Mouse (Mus musculus) bone marrow, adult 2 months (tissue): Measurements from ENCODE around the gene Espl1. TPM values are rescaled to one million over a fixed set of nuclear protein-coding genes. Genes with fewer than 3 reads are reported as not detected.
A peak's percentile ranks its signal among the peaks of the same experiment; 100 is the strongest.

Experiments
- H3K27ac ChIP-seq: fragments of 200-500 bp; 2 replicates; pipeline ENCODE4 v1.5.1; 2012; ENCODE audit warnings: low read depth, mild to moderate bottlenecking, control low read depth, inconsistent platforms, low read length; ENCODE audit not compliant: control insufficient read depth, poor library complexity, insufficient read depth
- H3K4me1 ChIP-seq: fragments of 200-500 bp; 2 replicates; pipeline ENCODE4 v1.6.1; 2011; ENCODE audit warnings: low read length; ENCODE audit not compliant: control insufficient read depth, insufficient read depth
- H3K4me3 ChIP-seq: fragments of 200-500 bp; replicated peaks from 2 replicates; pipeline ENCODE3; 2011; ENCODE audit warnings: mild to moderate bottlenecking, low read depth, low read length, control low read depth; ENCODE audit not compliant: control insufficient read depth
- CTCF ChIP-seq: fragments of 200-500 bp; IDR thresholded peaks from 2 replicates; pipeline ENCODE4 v1.5.1; 2011; ENCODE audit warnings: low read length, control low read depth; ENCODE audit not compliant: control insufficient read depth, insufficient read depth
- POLR2A ChIP-seq: fragments of 200-500 bp; IDR thresholded peaks from 2 replicates; pipeline ENCODE4 v1.6.1; 2011; ENCODE audit warnings: low read depth, mild to moderate bottlenecking, control low read depth, low read length, borderline replicate concordance; ENCODE audit not compliant: control insufficient read depth
- WGBS: fragments of 180-500 bp; shearing (Covaris S2); methylation state at CpG from one replicate; pipeline ENCODE4 v1.1.7; 2018; 5-methylcytosine and 5-hydroxymethylcytosine counted together
- polyA plus RNA-seq: library from polyadenylated mRNA; stranded (reverse); fragments of >200 nt; gene quantifications from 2 replicates; pipeline ENCODE4 v1.2.4, GENCODE M21; 2011; ENCODE audit warnings: low replicate concordance; ENCODE audit not compliant: missing spikeins, insufficient read depth, insufficient read length

Espl1 gene
- polyA plus RNA-seq, 1 experiment, result 39.8 TPM

DNA sequence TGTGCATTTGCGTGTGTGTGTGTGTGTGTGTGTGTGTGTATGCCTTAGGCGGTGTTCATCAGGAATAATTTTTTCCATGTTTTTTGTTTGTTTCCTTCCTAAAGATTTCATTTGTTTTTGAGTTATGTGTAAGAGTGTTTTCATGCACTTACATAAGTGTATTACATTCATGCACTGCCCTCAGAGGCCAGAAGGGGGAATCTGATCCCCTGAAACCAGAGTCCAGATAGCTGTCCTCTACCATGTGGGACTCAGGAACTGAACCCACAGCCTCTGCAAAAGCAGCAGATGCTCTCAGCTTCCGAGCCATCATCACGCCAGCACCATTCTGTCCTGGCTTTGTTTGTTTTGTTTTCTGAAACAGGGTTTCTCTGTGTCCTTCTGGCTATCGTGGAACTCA lies 30.5 kb upstream of the Espl1 start:
- Histone ChIP-seq H3K4me3 (no peak overlapping the region), H3K4me1 (no peaks in the 10 kb centered on the region), H3K27ac (no peak overlapping the region)
- TF ChIP-seq POLR2A, result no peak
- TF ChIP-seq CTCF, result no peak
- 81% methylated on average over 5 of the region's 5 CpGs for WGBS

GRCm38 (mm10) chr15:102270274-102270960 lies 25.6 kb upstream of the Espl1 start, which contains the start of gene Gm9918:
Gm9918 (plus strand) TSS chr15:102270563.
- Histone ChIP-seq H3K4me1 (no peaks in the 10 kb centered on the region), H3K4me3 (no peak within 1 kb of the TSS), H3K27ac (no peak within 1 kb of the TSS)
- TF ChIP-seq POLR2A, result no peak
- TF ChIP-seq CTCF, result no peak
- 75% methylated on average over 21 of the region's 21 CpGs for WGBS

DNA sequence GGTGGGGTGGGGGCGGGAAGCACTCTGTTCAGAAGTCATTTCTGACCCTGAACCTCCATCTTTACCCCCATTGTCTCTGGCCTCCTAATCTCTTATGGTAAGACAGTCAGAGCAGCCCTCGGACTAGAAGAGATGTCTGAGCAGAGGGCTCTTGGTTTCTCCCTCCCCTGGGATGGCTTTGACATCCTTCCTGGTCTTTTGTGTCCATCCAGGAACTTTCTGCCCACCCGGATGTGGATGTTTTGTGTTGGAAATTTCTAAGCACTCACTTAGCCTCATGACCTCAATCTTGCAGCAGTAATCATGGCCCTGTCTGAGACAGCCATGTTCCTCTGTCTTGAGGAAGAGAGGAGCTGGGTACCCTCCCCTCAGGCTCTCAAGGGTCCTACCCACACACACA lies 24.6 kb upstream of the Espl1 start:
- no peaks in the 10 kb centered on the region for H3K4me1 ChIP-seq

GRCm38 (mm10) chr15:102273982-102274716 lies 21.9 kb upstream of the Espl1 start:
- Histone ChIP-seq H3K27ac (no peak overlapping the region), H3K4me1 (no peaks in the 10 kb centered on the region), H3K4me3 (no peak overlapping the region)
- TF ChIP-seq CTCF, result no peak
- TF ChIP-seq POLR2A, result no peak
- 70% methylated on average over 6 of the region's 6 CpGs for WGBS

More for the DNA sequence above, 24.6 kb upstream of the Espl1 start:
- H3K4me3 ChIP-seq, result no peak overlapping the region
- WGBS, result 46% methylated on average over 3 of the region's 3 CpGs
- no peak overlapping the region for H3K27ac ChIP-seq
- TF ChIP-seq POLR2A (no peak), CTCF (no peak)

DNA sequence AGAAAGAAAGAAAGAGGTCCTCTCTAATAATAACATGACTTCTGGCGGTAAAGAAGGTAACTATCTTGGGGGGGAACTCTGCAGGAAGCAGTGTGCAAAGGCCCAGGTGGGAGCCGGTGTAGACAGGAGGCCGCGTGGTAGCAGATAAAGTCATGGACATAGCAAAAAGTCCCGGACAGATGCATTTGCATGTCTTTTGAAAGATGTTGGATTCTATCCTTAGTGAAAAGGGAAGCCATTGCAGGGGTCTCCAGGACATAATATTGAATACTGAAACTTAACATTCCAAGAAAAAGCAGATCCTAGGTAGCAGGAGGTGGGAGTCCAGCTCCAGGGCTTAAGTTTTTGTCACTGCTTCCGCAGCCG lies 17.4 kb upstream of the Espl1 start:
- Histone ChIP-seq H3K4me1 (peaks cover 6% of the 10 kb centered on the region; the same call in 1 of the 2 replicates), H3K4me3 (peak overlapping the region; percentile 75), H3K27ac (peak overlapping the region; percentile 66)
- TF ChIP-seq POLR2A, result no peak
- no peak for TF ChIP-seq CTCF
- WGBS, result 34% methylated on average over 7 of the region's 7 CpGs

DNA sequence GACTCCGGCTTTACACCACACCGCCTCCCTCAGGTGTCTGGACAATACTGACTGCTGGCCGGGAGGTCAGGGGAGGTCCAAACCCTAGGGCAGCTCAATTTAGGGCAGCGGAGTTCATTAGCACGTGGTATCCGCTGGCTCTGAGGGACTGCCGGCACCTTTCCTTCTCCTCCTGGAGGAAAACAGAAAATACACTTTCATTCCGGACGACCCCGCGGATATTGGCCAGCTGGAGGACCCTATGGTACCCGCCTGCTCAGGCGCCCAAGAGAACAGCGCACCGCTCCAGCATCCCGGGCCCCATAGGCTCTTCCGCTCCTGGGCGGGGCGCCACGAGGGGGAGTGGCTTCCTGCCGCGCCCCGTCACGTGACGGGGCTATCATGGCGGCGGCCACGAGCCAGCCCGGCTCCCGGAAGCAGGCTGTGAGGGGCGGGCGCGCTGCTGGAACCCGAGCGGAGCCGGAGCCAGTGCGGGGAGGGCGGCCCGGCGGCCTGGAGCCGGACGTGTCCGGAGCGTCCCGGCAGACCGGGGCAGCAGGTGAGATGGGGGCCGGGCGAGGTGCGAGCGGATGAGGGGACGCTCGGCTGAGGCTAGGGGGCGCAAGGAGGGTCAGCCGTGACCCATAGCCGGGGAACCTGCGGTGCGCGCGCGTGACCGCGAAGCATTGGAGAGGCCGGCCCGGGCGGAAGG lies 16.8 kb upstream of the Espl1 start, which contains the start of gene Mfsd5:
TSS of gene Mfsd5 (plus strand) at position 363 of the 691 bp plus-strand sequence.
- Histone ChIP-seq H3K4me1 (peaks cover 6% of the 10 kb centered on the region; the same call in 1 of the 2 replicates), H3K4me3 (peak within 1 kb of the TSS; percentile 75), H3K27ac (peak within 1 kb of the TSS; percentile 92)
- TF ChIP-seq CTCF (0 out of 2 replicates have a peak, but pooled peaks have one; percentile 5), POLR2A (peak; percentile 79)
- WGBS, result under 1% methylated on average over 65 of the region's 65 CpGs

DNA sequence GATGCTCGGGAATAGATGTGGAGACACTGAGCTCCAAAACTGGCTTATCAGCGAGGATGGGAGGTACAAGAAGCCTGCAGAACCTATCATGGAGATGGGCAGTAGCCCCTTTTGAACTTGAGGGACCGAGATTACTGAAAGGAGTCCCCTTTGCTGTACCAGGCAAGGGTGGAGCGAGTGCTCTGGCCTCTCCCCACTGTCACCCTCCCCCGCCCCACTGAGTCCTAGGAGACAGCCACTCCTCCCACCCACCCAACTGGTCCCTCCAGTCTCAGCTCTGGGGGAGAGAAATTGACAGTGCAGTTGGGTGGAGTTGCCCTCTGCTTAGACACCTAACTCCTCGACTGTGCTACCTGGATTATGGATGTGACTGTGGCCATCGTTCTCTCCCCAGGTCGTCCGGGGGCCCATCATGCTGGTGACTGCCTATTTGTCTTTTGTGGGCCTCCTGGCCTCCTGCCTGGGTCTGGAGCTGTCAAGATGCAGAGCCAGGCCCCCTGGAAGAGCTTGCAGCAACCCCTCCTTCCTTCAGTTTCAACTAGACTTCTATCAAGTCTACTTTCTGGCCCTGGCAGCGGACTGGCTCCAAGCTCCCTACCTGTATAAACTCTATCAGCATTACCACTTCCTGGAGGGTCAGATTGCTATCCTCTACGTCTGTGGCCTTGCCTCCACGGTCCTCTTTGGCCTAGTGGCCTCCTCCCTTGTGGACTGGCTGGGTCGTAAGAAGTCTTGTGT lies 16.1 kb upstream of the Espl1 start:
- Histone ChIP-seq H3K4me1 (peaks cover 6% of the 10 kb centered on the region; the same call in 1 of the 2 replicates), H3K4me3 (peak overlapping the region; percentile 75), H3K27ac (peak overlapping the region; percentile 92)
- no peak for TF ChIP-seq POLR2A
- no peak for TF ChIP-seq CTCF
- WGBS, result 14% methylated on average over 13 of the region's 13 CpGs
